Mouse (Mus musculus): Measurements from ENCODE around the gene Nr1d1. TPM values are rescaled to one million over a fixed set of nuclear protein-coding genes. Genes with fewer than 3 reads are reported as not detected.

Nr1d1 gene
- polyA plus RNA-seq, 1 experiment from 2014 or later: 2.4 TPM

DNA sequence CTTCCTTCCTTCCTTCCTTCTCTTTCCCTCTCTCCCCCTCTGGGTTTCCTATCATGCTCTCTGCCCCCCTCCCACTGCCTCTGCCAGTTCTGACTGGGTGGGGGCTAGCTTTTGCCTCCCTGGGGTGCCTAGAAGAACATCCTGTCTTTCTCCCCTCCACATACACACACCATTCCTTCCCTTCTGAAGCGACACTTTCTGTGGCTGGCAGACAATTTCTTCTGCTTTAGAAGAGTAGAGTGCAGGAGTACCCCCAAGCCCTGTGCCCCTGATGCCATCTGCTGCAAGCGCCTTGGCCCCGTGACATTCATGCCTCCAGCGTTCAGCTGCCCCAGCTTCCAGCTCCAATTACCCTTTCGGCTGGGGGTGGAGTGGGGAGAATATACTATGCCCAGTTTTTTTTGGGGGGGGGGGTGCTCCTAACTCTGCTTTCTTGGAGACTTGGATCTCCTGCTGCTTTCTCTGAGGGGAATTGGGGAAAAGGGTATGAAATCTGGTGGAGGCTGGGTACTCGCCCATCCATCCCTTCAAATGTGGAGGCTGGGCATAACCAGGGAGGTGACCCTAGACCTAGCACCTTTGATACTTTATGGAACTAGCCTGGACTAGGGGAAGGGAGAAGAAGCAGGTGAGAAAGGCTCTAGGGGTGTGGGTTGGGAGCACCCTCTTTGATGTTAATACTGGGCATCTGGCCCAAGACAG is 27.2 kb downstream of the Nr1d1 start:
- Histone ChIP-seq H3K36me3 (ENCODE audit: insufficient read depth, low read length) (no peaks in the 10 kb centered on the region), H3K27me3 (ENCODE audit: insufficient read depth, low read length) (no peaks in the 10 kb centered on the region), H3K9me3 (ENCODE audit: low read length) (no peaks in the 10 kb centered on the region), H3K9ac (replicated peaks; ENCODE audit: low read length) (peak overlapping the region; percentile 48; the same call in 1 of the 2 replicates), H3K27ac (ENCODE audit: low read length) (peak overlapping the region; percentile 71), H3K4me2 (replicated peaks; ENCODE audit: low read depth, low read length) (peak overlapping the region; percentile 21), H3K4me3 (ENCODE audit: low read length) (no peak overlapping the region), H3K4me1 (ENCODE audit: insufficient read depth, low read length) (peaks cover 98% of the 10 kb centered on the region)
- 25% methylated on average over 6 of the region's 6 CpGs for WGBS
- ATAC-seq (ENCODE audit: low FRiP score, low TSS enrichment): no peak

DNA sequence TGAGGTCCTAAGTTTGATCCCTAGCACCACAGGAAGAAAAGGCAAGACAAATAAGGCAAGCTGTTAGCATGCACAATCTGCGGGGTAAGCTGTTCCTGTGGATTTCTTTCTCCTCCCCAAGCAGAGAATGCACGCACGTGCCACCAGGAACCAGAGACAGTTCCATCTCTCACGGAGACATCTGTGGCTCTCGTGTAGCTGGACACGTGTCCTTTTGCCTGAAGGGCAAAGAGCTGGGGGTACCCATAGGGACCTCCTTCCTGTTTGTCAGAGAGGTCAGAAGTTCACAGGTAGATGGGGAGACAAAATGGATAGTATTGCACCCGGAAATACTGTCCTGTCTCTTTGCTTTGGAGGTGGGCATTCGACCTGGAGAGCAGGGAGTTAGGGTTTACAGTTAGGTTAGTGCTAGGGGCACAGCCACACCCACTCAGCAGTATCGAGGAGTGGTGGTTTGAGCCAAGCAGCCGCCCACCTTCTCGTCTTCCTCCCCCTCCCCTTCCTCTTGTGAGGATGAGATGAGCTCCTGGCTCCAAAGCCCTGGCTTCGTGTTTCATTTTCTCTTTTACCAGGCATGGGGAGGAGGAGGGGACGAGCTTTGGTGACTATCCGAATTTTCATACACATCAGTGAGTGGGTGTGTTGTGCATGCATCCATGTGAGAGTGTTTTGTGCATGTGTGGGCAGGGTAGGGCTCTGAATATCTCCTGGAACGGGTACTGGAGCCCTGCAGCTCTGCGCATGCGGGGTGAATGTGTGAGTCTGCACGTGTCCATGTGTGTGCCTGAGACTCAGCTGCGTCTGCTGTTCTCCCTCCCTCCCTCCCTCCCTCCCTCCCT is 28.1 kb downstream of the Nr1d1 start:
- peaks cover 94% of the 10 kb centered on the region for H3K4me1 ChIP-seq (ENCODE audit: insufficient read depth, low read length)
- no peaks in the 10 kb centered on the region for H3K9me3 ChIP-seq (ENCODE audit: low read length)
- H3K4me2 ChIP-seq (replicated peaks; ENCODE audit: low read depth, low read length): peak overlapping the region; percentile 41
- H3K27ac ChIP-seq (ENCODE audit: low read length): peak overlapping the region; percentile 27
- ATAC-seq (ENCODE audit: low FRiP score, low TSS enrichment): peak; percentile 40
- H3K36me3 ChIP-seq (ENCODE audit: insufficient read depth, low read length): no peaks in the 10 kb centered on the region
- H3K4me3 ChIP-seq (ENCODE audit: low read length): peak overlapping the region; percentile 2
- 3% methylated on average over 19 of the region's 19 CpGs for WGBS
- peak overlapping the region; percentile 34 for H3K9ac ChIP-seq (replicated peaks; ENCODE audit: low read length)
- no peaks in the 10 kb centered on the region for H3K27me3 ChIP-seq (ENCODE audit: insufficient read depth, low read length)

DNA sequence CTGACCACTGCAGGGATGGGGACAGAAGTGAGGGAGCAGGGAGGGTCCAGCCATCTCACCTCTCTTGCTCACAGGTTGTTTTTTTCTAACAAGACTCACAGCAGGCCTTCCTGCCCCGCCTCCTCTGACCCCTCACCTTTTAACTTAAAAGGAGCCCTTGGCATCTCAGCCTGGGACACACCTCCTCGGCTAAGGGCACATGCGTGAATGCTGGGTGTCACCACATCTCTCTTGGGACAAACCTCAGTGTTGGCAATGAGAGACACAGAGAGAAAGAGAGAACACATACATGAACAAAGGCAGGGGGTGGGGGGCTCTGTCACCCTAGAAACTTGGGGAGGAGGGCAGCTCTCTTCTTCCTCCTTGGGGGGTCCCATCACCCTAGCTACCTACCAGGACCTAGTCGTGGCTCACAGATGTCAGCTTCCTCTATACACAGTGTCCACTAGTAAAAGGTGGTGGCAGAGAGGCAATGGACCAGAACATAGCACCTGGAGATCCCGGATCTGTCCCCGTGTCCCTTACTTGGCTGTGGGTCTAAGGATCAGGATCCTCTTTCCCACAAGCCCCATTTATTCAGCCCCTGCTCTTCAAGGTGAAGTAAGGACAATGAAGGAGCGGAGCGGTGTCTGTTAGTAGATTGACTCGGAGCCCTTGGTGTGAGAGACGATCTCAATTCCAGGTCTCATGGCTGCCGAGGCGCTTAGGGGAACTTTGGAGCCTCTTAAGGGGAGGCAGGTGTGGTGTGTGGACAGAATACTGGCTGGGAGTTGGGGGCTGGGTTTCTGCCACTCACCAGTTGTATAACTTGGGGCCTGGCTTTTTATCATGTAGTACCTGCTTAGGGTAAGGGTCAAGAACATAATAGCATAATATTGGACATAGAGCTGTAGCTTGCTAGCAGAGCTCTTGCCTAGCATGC is 28.9 kb downstream of the Nr1d1 start:
- Histone ChIP-seq H3K36me3 (ENCODE audit: insufficient read depth, low read length) (no peaks in the 10 kb centered on the region), H3K4me3 (ENCODE audit: low read length) (no peak overlapping the region), H3K4me1 (ENCODE audit: insufficient read depth, low read length) (peaks cover 87% of the 10 kb centered on the region), H3K27me3 (ENCODE audit: insufficient read depth, low read length) (no peaks in the 10 kb centered on the region), H3K9me3 (ENCODE audit: low read length) (no peaks in the 10 kb centered on the region), H3K4me2 (replicated peaks; ENCODE audit: low read depth, low read length) (peak overlapping the region; percentile 41; the same call in 1 of the 2 replicates), H3K9ac (replicated peaks; ENCODE audit: low read length) (peak overlapping the region; percentile 3; the same call in 1 of the 2 replicates), H3K27ac (ENCODE audit: low read length) (peak overlapping the region; percentile 27)
- 45% methylated on average over 12 of the region's 12 CpGs for WGBS
- ATAC-seq (ENCODE audit: low FRiP score, low TSS enrichment): no peak

DNA sequence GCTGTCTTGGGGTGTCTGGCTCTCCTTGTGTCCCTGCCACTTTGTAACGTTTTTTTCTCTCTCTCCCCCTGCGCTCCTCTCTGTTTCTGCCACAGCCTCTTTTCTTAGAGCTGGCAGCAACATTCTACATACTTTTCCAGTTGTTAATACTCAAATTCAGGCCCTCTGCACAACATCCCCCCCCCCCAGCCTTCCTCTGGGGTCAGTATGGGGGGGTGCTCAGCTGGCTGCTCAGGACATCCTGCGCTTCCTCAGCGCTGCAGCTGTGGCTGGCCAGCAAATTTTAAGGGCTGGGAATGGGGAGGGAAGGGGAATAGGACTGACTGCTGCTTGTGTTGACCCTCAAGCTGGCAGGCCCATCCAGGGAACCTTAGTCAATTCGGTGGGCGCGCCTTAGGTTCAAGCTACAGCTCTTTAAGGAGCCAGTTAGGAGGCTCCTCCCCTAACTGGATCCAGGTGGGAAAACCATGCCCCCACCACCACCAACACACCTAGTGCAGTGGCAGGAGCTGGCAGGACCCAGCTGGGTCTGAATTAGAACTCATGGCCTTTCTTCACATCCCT is 30.6 kb downstream of the Nr1d1 start:
- no peaks in the 10 kb centered on the region for H3K36me3 ChIP-seq (ENCODE audit: insufficient read depth, low read length)
- no peaks in the 10 kb centered on the region for H3K27me3 ChIP-seq (ENCODE audit: insufficient read depth, low read length)
- peaks cover 84% of the 10 kb centered on the region for H3K4me1 ChIP-seq (ENCODE audit: insufficient read depth, low read length)
- no peaks in the 10 kb centered on the region for H3K9me3 ChIP-seq (ENCODE audit: low read length)
- WGBS: 32% methylated on average over 7 of the region's 7 CpGs
- peak overlapping the region; percentile 55 for H3K9ac ChIP-seq (replicated peaks; ENCODE audit: low read length)
- H3K27ac ChIP-seq (ENCODE audit: low read length): peak overlapping the region; percentile 74
- H3K4me2 ChIP-seq (replicated peaks; ENCODE audit: low read depth, low read length): peak overlapping the region; percentile 82
- peak overlapping the region; percentile 90 for H3K4me3 ChIP-seq (ENCODE audit: low read length)
- no peak for ATAC-seq (ENCODE audit: low FRiP score, low TSS enrichment)

DNA sequence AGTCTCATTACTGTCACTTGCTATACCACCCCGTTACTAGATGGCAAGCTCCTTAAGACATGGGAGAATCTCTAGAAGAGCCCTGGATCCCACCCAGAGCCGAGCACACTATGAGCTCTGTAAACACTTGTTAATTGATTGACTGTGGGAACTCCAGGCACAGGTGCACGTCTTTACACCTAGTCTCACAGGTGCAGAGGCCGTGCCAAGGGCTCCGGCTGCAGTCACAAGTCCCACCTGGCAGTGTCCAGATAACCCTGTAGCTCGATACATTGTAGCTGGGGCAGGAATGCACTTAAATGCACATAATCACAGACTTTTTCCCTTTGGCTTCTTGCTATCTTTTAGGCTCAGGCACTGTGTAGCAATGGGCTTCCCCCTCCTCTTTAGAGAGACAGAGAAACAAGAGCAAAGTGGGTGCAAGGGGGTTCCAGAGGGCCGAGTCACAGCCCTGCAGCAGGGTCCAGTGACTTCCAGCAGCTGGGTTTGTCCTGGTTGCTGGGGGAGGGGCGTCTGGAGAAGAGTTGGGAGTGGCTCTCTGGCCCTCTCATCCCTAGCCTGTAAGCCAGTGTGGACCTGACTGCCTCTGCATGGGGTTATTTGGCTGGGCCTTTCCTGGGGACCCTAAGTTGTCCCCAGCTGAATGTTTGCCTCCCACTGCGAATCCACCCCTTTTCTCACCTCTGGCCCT is 31.3 kb downstream of the Nr1d1 start:
- Histone ChIP-seq H3K9me3 (ENCODE audit: low read length) (no peaks in the 10 kb centered on the region), H3K27me3 (ENCODE audit: insufficient read depth, low read length) (no peaks in the 10 kb centered on the region), H3K4me2 (replicated peaks; ENCODE audit: low read depth, low read length) (peak overlapping the region; percentile 82), H3K27ac (ENCODE audit: low read length) (peak overlapping the region; percentile 74), H3K4me3 (ENCODE audit: low read length) (peak overlapping the region; percentile 90), H3K36me3 (ENCODE audit: insufficient read depth, low read length) (no peaks in the 10 kb centered on the region), H3K4me1 (ENCODE audit: insufficient read depth, low read length) (peaks cover 76% of the 10 kb centered on the region), H3K9ac (replicated peaks; ENCODE audit: low read length) (peak overlapping the region; percentile 55)
- peak; percentile 17 for ATAC-seq (ENCODE audit: low FRiP score, low TSS enrichment)
- 7% methylated on average over 9 of the region's 9 CpGs for WGBS

DNA sequence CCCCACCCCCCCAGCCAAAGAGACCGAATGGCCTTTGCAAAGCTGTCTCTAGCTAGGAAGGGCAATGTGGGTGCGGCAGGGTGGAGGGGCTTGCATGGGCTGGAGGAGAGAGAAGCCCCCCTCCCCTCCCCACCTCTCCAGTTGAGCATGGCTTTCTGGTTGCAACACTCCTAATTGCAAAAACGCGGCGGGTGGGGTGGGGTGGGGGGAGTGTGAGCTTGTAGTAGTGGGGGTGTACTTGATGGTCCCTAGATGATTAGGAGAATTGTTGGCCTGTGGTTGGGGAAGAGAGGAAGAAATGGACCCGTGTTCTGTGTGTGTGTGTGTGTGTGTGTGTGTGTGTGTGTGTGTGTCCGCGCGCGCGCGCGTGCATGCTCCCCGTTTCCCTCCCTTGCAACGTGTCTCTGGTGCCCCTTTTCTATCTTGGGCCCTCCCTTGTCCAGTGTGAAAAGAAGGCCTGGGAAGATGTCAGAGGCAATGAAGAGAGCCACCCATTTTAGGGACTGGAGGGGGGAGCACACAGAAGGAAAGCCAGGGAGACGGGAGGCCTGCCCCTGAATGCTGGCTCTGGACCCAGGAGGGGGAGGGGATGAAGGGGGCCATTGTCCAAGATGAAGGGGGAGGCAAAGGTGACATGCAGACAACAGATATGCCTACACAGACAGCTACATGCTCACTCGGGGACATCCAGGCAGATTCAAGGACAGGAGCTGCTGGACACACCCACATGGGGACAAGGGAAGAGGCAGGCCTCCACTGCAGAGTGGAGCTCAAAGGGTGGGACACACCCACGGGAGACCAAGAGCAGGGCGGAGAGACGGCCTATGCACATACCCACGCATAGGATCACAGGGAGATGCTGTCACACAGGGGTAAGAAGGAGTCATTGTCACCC is 32.5 kb downstream of the Nr1d1 start:
- ATAC-seq (ENCODE audit: low FRiP score, low TSS enrichment): no peak
- WGBS: 3% methylated on average over 21 of the region's 21 CpGs
- Histone ChIP-seq H3K36me3 (ENCODE audit: insufficient read depth, low read length) (no peaks in the 10 kb centered on the region), H3K9ac (replicated peaks; ENCODE audit: low read length) (peak overlapping the region; percentile 90), H3K4me2 (replicated peaks; ENCODE audit: low read depth, low read length) (peak overlapping the region; percentile 82), H3K27ac (ENCODE audit: low read length) (peak overlapping the region; percentile 92), H3K27me3 (ENCODE audit: insufficient read depth, low read length) (no peaks in the 10 kb centered on the region), H3K4me1 (ENCODE audit: insufficient read depth, low read length) (peaks cover 65% of the 10 kb centered on the region), H3K9me3 (ENCODE audit: low read length) (no peaks in the 10 kb centered on the region), H3K4me3 (ENCODE audit: low read length) (peak overlapping the region; percentile 90)

DNA sequence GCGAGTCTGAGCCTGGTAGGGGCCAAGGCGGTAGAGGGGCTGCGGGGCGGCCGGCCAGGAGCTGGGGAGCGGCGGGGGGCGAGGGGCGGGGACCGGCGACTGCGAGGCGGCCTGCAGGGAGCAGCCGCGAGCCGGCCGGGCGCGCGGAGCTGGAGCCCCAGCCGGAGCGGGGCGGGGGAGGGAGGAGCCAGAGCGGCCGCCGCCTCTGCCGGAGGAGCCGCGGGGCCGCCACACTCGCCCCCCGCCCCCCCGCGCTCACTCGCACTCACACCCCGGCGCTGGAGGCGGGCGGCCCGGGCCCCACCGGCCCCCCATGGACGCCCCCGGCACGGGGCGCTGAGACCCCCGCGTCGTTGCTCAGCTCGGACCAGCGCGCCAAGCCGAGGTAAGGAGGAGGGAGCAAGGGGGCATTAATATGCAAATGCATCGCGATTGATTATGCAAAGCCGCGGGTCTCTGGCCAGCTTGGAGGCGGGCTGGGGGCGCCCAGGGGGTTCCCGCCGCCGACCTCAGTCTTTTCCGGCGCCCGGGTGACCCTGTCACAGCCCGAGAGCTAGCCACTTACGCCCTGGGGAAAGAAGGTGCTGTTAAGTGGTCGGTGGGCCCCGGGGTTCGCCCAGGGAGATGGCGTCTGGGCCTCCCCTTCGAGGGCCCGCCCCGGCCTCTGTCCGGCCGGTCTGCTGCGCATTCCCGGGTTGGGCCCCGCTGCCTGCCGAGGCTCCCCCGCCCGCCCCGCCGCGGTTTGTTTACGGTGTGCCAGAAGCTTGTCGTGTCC is 33.3 kb downstream of the Nr1d1 start:
- ATAC-seq (ENCODE audit: low FRiP score, low TSS enrichment): peak; percentile 75
- peak overlapping the region; percentile 82 for H3K4me2 ChIP-seq (replicated peaks; ENCODE audit: low read depth, low read length)
- no peaks in the 10 kb centered on the region for H3K27me3 ChIP-seq (ENCODE audit: insufficient read depth, low read length)
- H3K9ac ChIP-seq (replicated peaks; ENCODE audit: low read length): peak overlapping the region; percentile 90
- no peaks in the 10 kb centered on the region for H3K36me3 ChIP-seq (ENCODE audit: insufficient read depth, low read length)
- H3K4me1 ChIP-seq (ENCODE audit: insufficient read depth, low read length): peaks cover 58% of the 10 kb centered on the region
- WGBS: under 1% methylated on average over 56 of the region's 86 CpGs
- H3K9me3 ChIP-seq (ENCODE audit: low read length): no peaks in the 10 kb centered on the region
- peak overlapping the region; percentile 92 for H3K27ac ChIP-seq (ENCODE audit: low read length)
- peak overlapping the region; percentile 90 for H3K4me3 ChIP-seq (ENCODE audit: low read length)
